9 mouse cellular contexts compared by ENCODE assay signal in genomic region chr4:148830350-148830749, GRCm38 (mm10). TPM values are rescaled to one million over a fixed set of nuclear protein-coding genes. Genes with fewer than 3 reads are reported as not detected.
DNase-seq lines count a peak whose midpoint lies in the region.
"Had no signal": no experiment of that assay in that cellular context is flagged by ENCODE, and none has a peak within 500 bp of the region (broad histone marks: within the 10 kb centered on the region; RNA-seq: fewer than 3 reads in every experiment).

No protein-coding gene starts in this region.

- peak; percentile 98 for DNase-seq in heart, adult 11 months
- DNase-seq in heart, postnatal 4 days = no peak
- DNase-seq in 416B (ENCODE audit: low read depth) = peak; percentile 55
- peak; percentile 50 for DNase-seq in embryo, embryonic 11 days
- peak; percentile 61 for DNase-seq in lung, postnatal 25 days (ENCODE audit: low spot score)
- DNase-seq in thymus, postnatal 10 days (ENCODE audit: low spot score in 2 of 2) = no peak
- no peak for DNase-seq in spleen, adult 18-20 months
- DNase-seq in frontal cortex, postnatal 10 days (ENCODE audit: low spot score in 2 of 2) = no peak
- DNase-seq: cerebellum, adult 8-10 months had no signal

RNA-seq across cellular contexts. Expression of gene Casz1, which starts 26.1 kb away (rescaled TPM):
- 10 to 100 TPM; 79.5 to 82.9 TPM for total RNA-seq in heart, postnatal 4 days (2021)

Comparison
In these comparisons a context has a peak if more than half of its experiments do, and no peak if none do; other contexts are left out.
1. DNase-seq: peak in heart, adult 11 months (single experiment), 416B (single experiment), embryo, embryonic 11 days (single experiment) and lung, postnatal 25 days (single experiment); none in heart, postnatal 4 days (single experiment), thymus, postnatal 10 days (0 of 2), spleen, adult 18-20 months (0 of 2) and frontal cortex, postnatal 10 days (0 of 2).